Mouse (Mus musculus) kidney, adult 2 months (tissue): ENCODE data around the gene Foxred2.

ENCODE experiments used
- CTCF ChIP-seq: fragments of 200-500 bp; conservative IDR thresholded peaks from 2 replicates; pipeline ENCODE4 v1.5.1; 2011; ENCODE audit warnings: low read depth, mild to moderate bottlenecking, control low read depth, low read length, moderate library complexity, mixed read lengths; ENCODE audit not compliant: insufficient read depth, insufficient read length
- POLR2A ChIP-seq: fragments of 200-500 bp; IDR thresholded peaks from one replicate; pipeline ENCODE4 v1.6.1; 2011; ENCODE audit warnings: low read depth, low read length, control low read depth

- TF ChIP-seq POLR2A = no peak
- peak; percentile 23; the same call in 1 of the 2 replicates for TF ChIP-seq CTCF
Measured at GRCm38 (mm10) chr15:77920511-77921462, 35.7 kb downstream of the Foxred2 start.
